Mouse (Mus musculus): ENCODE measurements around the gene Rab3d.
"Not testable (repeated sequence)": the region's sequence is repeated elsewhere in the genome, so short reads cannot be mapped to it uniquely, and the experiment has no call there.

Rab3d gene

DNA sequence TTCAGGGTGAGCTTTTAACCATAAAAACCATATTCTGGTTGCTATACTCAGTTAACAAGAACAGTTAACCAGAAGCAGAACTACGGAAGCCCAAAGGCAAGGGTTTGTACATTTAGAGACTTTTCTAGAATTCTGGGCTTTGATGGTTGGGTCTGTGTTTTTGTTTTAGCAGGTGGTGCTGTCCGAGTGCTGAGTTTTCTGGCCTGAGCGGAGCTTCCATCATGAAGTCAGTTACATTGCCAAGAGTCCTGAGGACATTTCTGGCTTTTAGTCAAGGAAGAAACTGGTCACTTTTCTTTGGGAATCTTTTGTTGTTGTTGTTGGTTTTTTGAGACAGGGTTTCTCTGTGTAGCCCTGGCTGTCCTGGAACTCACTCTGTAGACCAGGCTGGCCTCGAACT is 14.0 kb downstream of the Rab3d start:
- DNase-seq (ENCODE audit: low spot score) = no peak

- peak; percentile 23 for DNase-seq (ENCODE audit: low spot score)
Measured at GRCm38 (mm10) chr9:21901223-21901820, 16.7 kb downstream of the Rab3d start.

DNA sequence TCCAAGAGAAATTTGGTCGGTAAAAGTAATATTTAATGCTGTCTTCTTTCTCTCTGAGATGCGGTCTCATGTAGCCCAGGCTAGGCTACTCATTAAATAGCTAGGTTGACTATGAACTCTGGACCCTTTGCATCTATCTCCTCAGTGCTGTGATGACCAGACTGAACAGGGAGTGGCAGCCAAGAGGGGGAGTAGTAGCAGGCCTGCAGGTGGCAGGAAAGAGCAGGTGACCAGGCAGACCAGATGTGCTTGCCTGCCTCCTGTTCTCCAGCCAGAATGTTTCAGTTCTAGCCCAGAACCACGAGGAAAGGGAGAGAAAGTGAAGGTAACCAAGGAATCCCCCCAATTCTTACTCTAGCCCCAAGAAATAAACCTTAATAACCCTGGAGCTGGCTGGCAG is 28.8 kb downstream of the Rab3d start:
- DNase-seq (ENCODE audit: low spot score) = no peak

GRCm38 (mm10) chr9:21876601-21877000 is 41.4 kb downstream of the Rab3d start:
- DNase-seq (ENCODE audit: low spot score) = no peak

- DNase-seq (ENCODE audit: low spot score) = no peak
Measured at GRCm38 (mm10) chr9:21872204-21872603, 45.8 kb downstream of the Rab3d start.

DNA sequence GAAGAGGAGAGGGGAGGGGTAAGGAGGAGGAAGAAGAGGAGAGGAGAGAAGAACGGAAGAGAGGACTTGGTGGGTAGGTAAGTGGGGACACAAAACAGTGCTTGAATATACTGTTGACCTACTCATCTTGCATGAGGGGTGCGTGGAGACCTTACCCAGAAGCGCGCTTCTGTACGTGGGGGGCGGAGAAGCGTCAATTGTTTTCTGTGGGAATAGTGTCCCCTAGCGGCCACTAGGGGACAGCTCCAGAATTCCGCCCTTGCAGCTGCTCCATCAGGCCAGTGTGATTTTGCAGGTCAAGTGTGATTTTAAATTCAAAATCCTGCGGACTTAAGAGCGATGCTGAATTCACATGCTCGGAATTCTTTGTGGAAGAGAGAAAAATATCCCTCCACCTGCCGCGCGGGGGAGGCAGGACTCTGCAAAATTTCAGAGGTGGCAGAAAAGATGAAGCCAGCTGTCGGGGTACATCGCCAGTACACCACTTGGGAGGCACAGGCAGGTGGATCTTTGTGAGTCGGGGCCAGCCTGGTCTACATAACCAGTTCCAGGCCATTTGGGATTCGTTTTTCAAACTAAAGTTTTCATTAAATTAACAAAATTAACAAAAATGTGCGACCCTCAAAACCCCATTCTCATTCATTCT is 47.0 kb downstream of the Rab3d start:
- DNase-seq (ENCODE audit: low spot score) = no peak

GRCm38 (mm10) chr9:21869290-21869689 is 48.7 kb downstream of the Rab3d start:
- not testable (repeated sequence) for DNase-seq (ENCODE audit: low spot score)

- no peak for DNase-seq (ENCODE audit: low spot score)
Measured at GRCm38 (mm10) chr9:21867726-21868125, 50.3 kb downstream of the Rab3d start.

- no peak for DNase-seq (ENCODE audit: low spot score)
Measured at GRCm38 (mm10) chr9:21866641-21867040, 51.4 kb downstream of the Rab3d start.

DNA sequence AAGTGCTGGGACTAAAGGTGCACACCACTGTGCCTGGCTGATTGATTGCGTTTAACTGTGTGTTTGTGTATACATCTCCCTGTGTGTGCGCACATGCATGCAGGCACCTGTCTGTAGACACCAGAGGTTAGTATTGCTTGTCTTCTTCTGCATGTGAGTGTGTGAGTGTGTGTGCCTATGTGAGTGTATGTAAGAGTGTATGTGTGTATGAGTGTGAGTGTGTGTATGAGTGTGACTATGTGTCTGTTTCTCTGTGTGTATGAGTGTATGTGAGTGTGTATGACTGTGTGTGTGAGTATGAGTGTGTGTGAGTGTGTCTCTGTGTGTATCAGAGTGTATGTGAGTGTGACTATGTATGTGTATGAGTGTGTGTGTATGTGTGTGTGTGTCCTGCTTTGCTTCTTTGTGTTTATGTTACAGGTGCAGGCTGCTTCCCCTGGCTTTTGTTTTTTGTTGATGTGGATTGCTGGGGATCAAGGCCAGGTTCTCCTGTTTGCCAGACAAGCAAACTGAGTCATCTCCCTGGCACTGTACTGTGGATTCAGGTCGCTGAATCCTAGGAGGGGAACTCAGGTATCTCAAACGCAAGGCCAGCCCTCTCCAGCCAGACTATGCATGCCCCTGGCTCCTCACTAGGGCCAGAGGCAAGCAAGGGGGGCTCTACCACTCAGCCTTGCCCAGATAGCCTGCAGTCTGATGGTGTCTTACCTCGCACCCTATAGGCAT is 52.2 kb downstream of the Rab3d start:
- no peak for DNase-seq (ENCODE audit: low spot score)

GRCm38 (mm10) chr9:21862181-21862580 is 55.8 kb downstream of the Rab3d start:
- DNase-seq (ENCODE audit: low spot score) = no peak

- not testable (repeated sequence) for DNase-seq (ENCODE audit: low spot score)
Measured at GRCm38 (mm10) chr9:21860349-21860748, 57.6 kb downstream of the Rab3d start.

GRCm38 (mm10) chr9:21859606-21860005 is 58.4 kb downstream of the Rab3d start:
- DNase-seq (ENCODE audit: low spot score) = no peak

- DNase-seq (ENCODE audit: low spot score) = no peak
Measured at GRCm38 (mm10) chr9:21858084-21858483, 59.9 kb downstream of the Rab3d start.

GRCm38 (mm10) chr9:21857501-21857900 is 60.5 kb downstream of the Rab3d start:
- no peak for DNase-seq (ENCODE audit: low spot score)
